In the genomic region with DNA sequence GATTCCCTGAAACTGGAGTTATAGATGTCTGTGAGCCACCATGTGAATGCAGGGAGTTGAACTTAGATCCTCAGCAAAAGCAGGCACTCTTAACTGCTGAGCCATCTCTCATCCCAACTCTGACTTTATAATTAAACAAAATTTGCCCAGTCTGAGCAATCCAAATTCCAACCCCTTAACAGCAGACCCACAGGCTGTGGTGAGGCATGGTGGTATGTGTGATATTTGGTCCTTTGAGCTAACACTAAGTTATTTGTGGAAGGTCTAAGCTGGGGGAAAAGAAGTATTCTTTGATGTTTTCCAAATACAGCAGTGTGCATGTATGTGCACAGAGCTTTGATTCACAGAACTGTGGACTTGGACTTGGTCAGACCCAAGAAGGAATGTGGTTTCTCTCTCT, we compare ENCODE assay signal across 12 mouse cellular contexts.
"Had no signal": no experiment of that assay in that cellular context is flagged by ENCODE, and none has a peak within 500 bp of the region (broad histone marks: within the 10 kb centered on the region; RNA-seq: fewer than 3 reads in every experiment).

No protein-coding gene starts in this region.

- H3K27ac ChIP-seq: midbrain, embryonic 13.5 days; midbrain, embryonic 15.5 days; neural tube, embryonic 12.5 days had no signal

- H3K4me2 ChIP-seq: lung, embryonic 14.5 days; midbrain, embryonic 11.5 days; midbrain, embryonic 13.5 days; midbrain, embryonic 15.5 days; neural tube, embryonic 12.5 days had no signal

- H3K4me3 ChIP-seq: midbrain, embryonic 13.5 days; midbrain, embryonic 15.5 days; neural tube, embryonic 12.5 days had no signal

- DNase-seq: lung, adult 18-20 months; lung, embryonic 14.5 days; lung, postnatal 10 days; lung, postnatal 4 days; right cerebral cortex, postnatal 14 days; thymus, adult 18-20 months; thymus, postnatal 14 days; thymus, postnatal 36 days had no signal

- H3K4me1 ChIP-seq: midbrain, embryonic 13.5 days; midbrain, embryonic 15.5 days; neural tube, embryonic 12.5 days had no signal

- H3K27me3 ChIP-seq: midbrain, embryonic 13.5 days; midbrain, embryonic 15.5 days; neural tube, embryonic 12.5 days had no signal

- H3K9me3 ChIP-seq: midbrain, embryonic 13.5 days; midbrain, embryonic 15.5 days; neural tube, embryonic 12.5 days had no signal

- H3K36me3 ChIP-seq: midbrain, embryonic 13.5 days; midbrain, embryonic 15.5 days; neural tube, embryonic 12.5 days had no signal

- ATAC-seq: midbrain, embryonic 13.5 days; midbrain, embryonic 15.5 days had no signal

- H3K9ac ChIP-seq: lung, embryonic 14.5 days; midbrain, embryonic 13.5 days; midbrain, embryonic 15.5 days; neural tube, embryonic 12.5 days had no signal
